Mouse (Mus musculus) lung, postnatal 0 days (tissue): ENCODE data around the gene Dstn.

Source experiments
- CTCF ChIP-seq: IDR thresholded peaks from 2 replicates; pipeline ENCODE4 v1.5.1; 2016; ENCODE audit warnings: antibody characterized with exemption, mild to moderate bottlenecking
- EP300 ChIP-seq: IDR thresholded peaks from 2 replicates; pipeline ENCODE4 v1.6.1; 2016; ENCODE audit warnings: antibody characterized with exemption, mild to moderate bottlenecking, control low read depth

DNA sequence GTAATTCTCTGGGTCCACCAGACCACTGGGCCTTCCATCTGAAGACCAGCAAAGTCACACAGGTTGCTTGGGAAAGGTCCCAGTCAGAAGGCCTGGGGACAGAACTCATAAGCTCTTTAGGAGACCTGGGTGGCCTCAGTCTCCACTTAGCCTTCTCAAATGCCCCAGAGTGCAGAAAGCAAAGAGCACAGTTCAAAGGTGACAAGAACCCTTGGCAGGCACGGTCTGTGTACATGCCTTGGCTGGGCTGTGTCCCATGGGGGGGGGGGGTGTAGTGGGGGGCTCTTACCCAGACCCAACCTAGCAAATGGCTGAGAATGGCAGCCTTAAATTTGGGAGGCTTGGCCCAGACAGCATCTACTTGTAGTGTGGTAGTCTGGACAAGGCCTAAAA lies 35.9 kb downstream of the Dstn start:
- TF ChIP-seq EP300 (no peak), CTCF (no peak)
